Mouse (Mus musculus): ENCODE results near the gene Gm21887. TPM values are rescaled to one million over a fixed set of nuclear protein-coding genes. Genes with fewer than 3 reads are reported as not detected.

Gene Gm21887
- 1,735 and 2,528 TPM in 2 replicates for polyA plus RNA-seq (2012; rRNA removed)

GRCm38 (mm10) chrX:170009016-170009750 is at the start of gene Gm21887:
Gene Gm21887 (plus strand): TSS chrX:170009659.

Other genes with a start within 250 kb of the Gm21887 start
- not detected in 2 replicates for gene 4933400A11Rik, start 230.0 kb upstream of the Gm21887 start, polyA plus RNA-seq (2012; rRNA removed)